Mouse (Mus musculus) spleen, adult 12 weeks (tissue): Measurements from ENCODE around the gene Rnf44.

ENCODE experiments used
- DNase-seq: peaks from one replicate; pipeline ENCODE4 v3.0.0; 2022; ENCODE audit warnings: low spot score

Gene Rnf44

GRCm38 (mm10) chr13:54693558-54694347 lies at the start of gene Rnf44:
Gene Rnf44, minus strand, starts transcription at chr13:54693907.
- DNase-seq, result peak; percentile 99

- no peak for DNase-seq
These were observed 44.5 kb upstream of the Rnf44 start for GRCm38 (mm10) chr13:54738213-54738601.

GRCm38 (mm10) chr13:54737488-54738212 lies 43.9 kb upstream of the Rnf44 start:
- DNase-seq, result no peak

- DNase-seq, result no peak
These were observed 43.2 kb upstream of the Rnf44 start for GRCm38 (mm10) chr13:54736931-54737330.

GRCm38 (mm10) chr13:54726131-54726530 lies 32.4 kb upstream of the Rnf44 start:
- DNase-seq, result no peak

GRCm38 (mm10) chr13:54723143-54723542 lies 29.4 kb upstream of the Rnf44 start:
- no peak for DNase-seq

- peak; percentile 20 for DNase-seq
These were observed 23.2 kb upstream of the Rnf44 start for GRCm38 (mm10) chr13:54716916-54717315.

- DNase-seq, result no peak
These were observed 21.3 kb upstream of the Rnf44 start for GRCm38 (mm10) chr13:54714996-54715395.

- DNase-seq, result no peak
These were observed 20.7 kb upstream of the Rnf44 start for GRCm38 (mm10) chr13:54714393-54714792.

- no peak for DNase-seq
These were observed 17.2 kb upstream of the Rnf44 start for GRCm38 (mm10) chr13:54710866-54711265.

GRCm38 (mm10) chr13:54704890-54705289 lies 11.2 kb upstream of the Rnf44 start:
- no peak for DNase-seq

- no peak for DNase-seq
These were observed 8.8 kb upstream of the Rnf44 start for GRCm38 (mm10) chr13:54702507-54702906.

- DNase-seq, result no peak
These were observed 7.5 kb upstream of the Rnf44 start, which contains the start of gene Cdhr2 for GRCm38 (mm10) chr13:54701243-54701642. Gene Cdhr2, plus strand, starts transcription at chr13:54701461.

GRCm38 (mm10) chr13:54695479-54696230 lies 1.9 kb upstream of the Rnf44 start:
- DNase-seq, result no peak

GRCm38 (mm10) chr13:54694348-54695060 lies 797 bp upstream of the Rnf44 start:
- DNase-seq, result peak; percentile 87

GRCm38 (mm10) chr13:54692711-54693557 lies 773 bp downstream of the Rnf44 start:
- DNase-seq, result no peak

- DNase-seq, result no peak
These were observed 2.0 kb downstream of the Rnf44 start for GRCm38 (mm10) chr13:54691737-54692136.

- DNase-seq, result no peak
These were observed 3.5 kb downstream of the Rnf44 start for GRCm38 (mm10) chr13:54690151-54690740.

GRCm38 (mm10) chr13:54687575-54688424 lies 5.9 kb downstream of the Rnf44 start:
- DNase-seq, result peak; percentile 99

- DNase-seq, result peak; percentile 64
These were observed 6.6 kb downstream of the Rnf44 start for GRCm38 (mm10) chr13:54687096-54687495.
